Mouse (Mus musculus) hindbrain, embryonic 16.5 days (tissue): ENCODE results near the gene Asap3. TPM values are rescaled to one million over a fixed set of nuclear protein-coding genes. Genes with fewer than 3 reads are reported as not detected.

ENCODE experiments used
- ATAC-seq: fragments of 200-750 bp; cut with Nextera tagmentation; 2 replicates; pipeline ENCODE4 v1.8.0; 2017; ENCODE audit warnings: moderate TSS enrichment, moderate library complexity
- H3K27ac ChIP-seq: fragments of 300-500 bp; sonication (generic); 2 replicates; pipeline ENCODE4 v1.5.1; 2014; ENCODE audit warnings: low read depth, mild to moderate bottlenecking, control low read depth, low read length, moderate library complexity
- H3K27me3 ChIP-seq: fragments of 300-500 bp; sonication (generic); replicated peaks from 2 replicates; pipeline ENCODE4 v1.6.1; 2014; ENCODE audit warnings: low read length; ENCODE audit not compliant: control insufficient read depth, insufficient read depth
- H3K36me3 ChIP-seq: fragments of 300-500 bp; sonication (generic); 2 replicates; pipeline ENCODE4 v1.6.1; 2014; ENCODE audit warnings: mild to moderate bottlenecking, low read length, moderate library complexity, mixed read lengths; ENCODE audit not compliant: control insufficient read depth, insufficient read depth
- H3K4me1 ChIP-seq: fragments of 300-500 bp; sonication (generic); 2 replicates; pipeline ENCODE4 v1.6.1; 2014; ENCODE audit warnings: low read depth, low read length; ENCODE audit not compliant: control insufficient read depth, insufficient read depth
- H3K4me2 ChIP-seq: fragments of 300-500 bp; sonication (generic); 2 replicates; pipeline ENCODE4 v1.6.1; 2014; ENCODE audit warnings: mild to moderate bottlenecking, low read length, control low read depth, moderate library complexity
- H3K4me3 ChIP-seq: fragments of 300-500 bp; sonication (generic); 2 replicates; pipeline ENCODE4 v1.5.1; 2014; ENCODE audit warnings: mild to moderate bottlenecking, low read length, control low read depth, moderate library complexity
- H3K9ac ChIP-seq: fragments of 300-500 bp; sonication (generic); 2 replicates; pipeline ENCODE4 v1.6.1; 2014; ENCODE audit warnings: low read depth, mild to moderate bottlenecking, control low read depth, low read length, moderate library complexity
- H3K9me3 ChIP-seq: fragments of 300-500 bp; sonication (generic); 2 replicates; pipeline ENCODE4 v1.6.1; 2014; ENCODE audit warnings: mild to moderate bottlenecking, low read length, moderate library complexity; ENCODE audit not compliant: control insufficient read depth
- WGBS: fragments of 180-500 bp; shearing (Covaris S2); extraction: QIAGEN DNeasy Blood & Tissue Kit; methylation state at CpG from one replicate; pipeline ENCODE4 v1.1.7; 2014; 5-methylcytosine and 5-hydroxymethylcytosine counted together
- polyA plus RNA-seq: library from polyadenylated mRNA; unstranded; fragments of >200 nt; fragmentation: Nextera tagmentation; extraction: Ambion mirVana; gene quantifications from 2 replicates; pipeline ENCODE4 v1.2.1, GENCODE M21; 2015

Asap3 gene
- polyA plus RNA-seq, 1 experiment from 2014 or later: 6.2 TPM

DNA sequence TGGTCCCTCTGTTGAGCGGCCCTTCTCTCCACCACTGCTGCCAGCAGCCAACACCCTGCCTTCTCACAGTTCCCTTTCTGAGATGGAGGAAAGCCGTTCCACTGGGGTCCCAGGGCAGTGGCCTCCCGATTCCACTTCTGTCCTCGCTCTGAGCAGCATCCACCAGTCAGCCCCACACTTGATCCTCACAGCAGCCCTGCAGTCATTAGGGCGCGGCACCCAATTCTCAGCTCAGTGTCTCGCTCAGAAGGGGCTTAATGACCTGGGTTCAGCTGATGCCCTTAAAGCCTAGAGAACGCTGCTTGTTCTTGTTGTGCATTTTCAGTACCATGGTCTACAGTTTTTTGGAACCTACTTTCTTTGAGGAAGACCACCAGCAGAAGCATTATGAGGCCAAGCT is 74.9 kb downstream of the Asap3 start:
- H3K9ac ChIP-seq: no peak overlapping the region
- no peak overlapping the region for H3K4me3 ChIP-seq
- no peaks in the 10 kb centered on the region for H3K9me3 ChIP-seq
- H3K27me3 ChIP-seq: no peaks in the 10 kb centered on the region
- H3K27ac ChIP-seq: no peak overlapping the region
- ATAC-seq: no peak
- H3K4me2 ChIP-seq: no peak overlapping the region
- H3K36me3 ChIP-seq: no peaks in the 10 kb centered on the region
- peaks cover 22% of the 10 kb centered on the region for H3K4me1 ChIP-seq
- WGBS: 88% methylated on average over 8 of the region's 8 CpGs

DNA sequence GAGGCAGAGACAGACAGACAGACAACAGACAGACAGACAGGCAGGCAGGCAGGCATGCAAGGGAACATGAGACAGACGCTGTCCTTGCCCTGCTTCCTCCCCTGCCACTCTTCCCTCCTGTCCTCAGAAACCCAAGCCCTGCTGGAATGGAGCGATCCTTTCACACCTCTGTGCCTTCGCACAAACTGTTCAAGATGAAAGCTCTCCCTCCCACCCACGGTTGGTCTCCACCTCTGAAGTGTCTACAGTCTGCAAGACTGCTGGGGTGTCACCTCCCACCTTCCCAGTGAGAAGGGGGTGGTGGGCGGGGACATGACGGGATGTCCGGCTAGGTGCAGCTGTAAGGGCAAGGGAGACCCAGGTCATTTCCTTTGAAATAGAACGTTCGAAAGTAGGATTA is 75.4 kb downstream of the Asap3 start:
- ATAC-seq: no peak

GRCm38 (mm10) chr4:136282621-136283480 is 76.7 kb downstream of the Asap3 start:
- Histone ChIP-seq H3K27me3 (no peaks in the 10 kb centered on the region), H3K9ac (0 out of 2 replicates have a peak overlapping the region, but pooled peaks have one; percentile 24), H3K9me3 (no peaks in the 10 kb centered on the region), H3K4me2 (no peak overlapping the region), H3K27ac (peak overlapping the region; percentile 88), H3K4me1 (peaks cover 34% of the 10 kb centered on the region), H3K36me3 (peaks cover 2% of the 10 kb centered on the region; the same call in 1 of the 2 replicates), H3K4me3 (no peak overlapping the region)
- WGBS: 26% methylated on average over 10 of the region's 10 CpGs
- ATAC-seq: no peak

More for the DNA sequence above, 75.4 kb downstream of the Asap3 start:
- H3K4me2 ChIP-seq: no peak overlapping the region
- no peaks in the 10 kb centered on the region for H3K36me3 ChIP-seq
- no peak overlapping the region for H3K4me3 ChIP-seq
- no peaks in the 10 kb centered on the region for H3K9me3 ChIP-seq
- no peaks in the 10 kb centered on the region for H3K27me3 ChIP-seq
- H3K4me1 ChIP-seq: peaks cover 25% of the 10 kb centered on the region
- no peak overlapping the region for H3K9ac ChIP-seq
- 68% methylated on average over 9 of the region's 9 CpGs for WGBS
- H3K27ac ChIP-seq: no peak overlapping the region

DNA sequence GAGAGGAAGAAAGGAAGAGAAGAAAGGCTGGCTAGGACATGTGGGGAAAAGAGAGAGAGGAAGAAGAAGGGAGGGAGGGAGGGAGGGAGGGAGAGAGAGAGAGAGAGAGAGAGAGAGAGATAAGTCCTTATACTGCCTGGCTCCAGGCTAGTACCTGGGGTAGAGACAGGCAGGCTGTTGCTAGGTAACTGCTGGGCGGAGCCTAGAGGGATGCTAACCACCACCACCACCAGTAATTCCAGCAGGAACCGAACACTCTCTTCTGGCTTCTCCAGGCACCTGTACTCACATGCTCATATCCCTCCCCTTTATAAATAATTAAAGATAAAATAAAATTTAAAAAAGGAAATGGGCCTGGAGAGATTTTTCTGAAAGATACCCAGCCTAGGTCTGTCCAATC is 77.6 kb downstream of the Asap3 start:
- no peak overlapping the region for H3K9ac ChIP-seq
- WGBS: 24% methylated on average over 2 of the region's 2 CpGs
- H3K27ac ChIP-seq: peak overlapping the region; percentile 88
- peaks cover 9% of the 10 kb centered on the region for H3K36me3 ChIP-seq
- no peak for ATAC-seq
- no peaks in the 10 kb centered on the region; the same call in 1 of the 2 replicates for H3K27me3 ChIP-seq
- H3K4me1 ChIP-seq: peaks cover 34% of the 10 kb centered on the region
- H3K9me3 ChIP-seq: peaks cover under 1% of the 10 kb centered on the region
- peak overlapping the region; percentile 91 for H3K4me2 ChIP-seq
- H3K4me3 ChIP-seq: no peak overlapping the region

GRCm38 (mm10) chr4:136284455-136284854 is 78.3 kb downstream of the Asap3 start, which contains the start of gene Zfp46:
Gene Zfp46 (plus strand): TSS chr4:136284683.
- H3K4me3 ChIP-seq: peak within 1 kb of the TSS; percentile 61
- peak within 1 kb of the TSS; percentile 70 for H3K9ac ChIP-seq
- no peaks in the 10 kb centered on the region; the same call in 1 of the 2 replicates for H3K27me3 ChIP-seq
- H3K4me2 ChIP-seq: peak within 1 kb of the TSS; percentile 91
- peaks cover 34% of the 10 kb centered on the region for H3K4me1 ChIP-seq
- no peak for ATAC-seq
- H3K27ac ChIP-seq: peak within 1 kb of the TSS; percentile 88
- 16% methylated on average over 5 of the region's 5 CpGs for WGBS
- H3K9me3 ChIP-seq: peaks cover 2% of the 10 kb centered on the region
- H3K36me3 ChIP-seq: peaks cover 11% of the 10 kb centered on the region

GRCm38 (mm10) chr4:136284891-136285290 is 78.7 kb downstream of the Asap3 start:
- Histone ChIP-seq H3K4me3 (peak overlapping the region; percentile 61), H3K27me3 (no peaks in the 10 kb centered on the region; the same call in 1 of the 2 replicates), H3K27ac (peak overlapping the region; percentile 88), H3K4me1 (peaks cover 34% of the 10 kb centered on the region), H3K36me3 (peaks cover 15% of the 10 kb centered on the region), H3K9me3 (peaks cover 2% of the 10 kb centered on the region), H3K4me2 (peak overlapping the region; percentile 91), H3K9ac (peak overlapping the region; percentile 70)
- 18% methylated on average over 6 of the region's 6 CpGs for WGBS
- no peak for ATAC-seq

DNA sequence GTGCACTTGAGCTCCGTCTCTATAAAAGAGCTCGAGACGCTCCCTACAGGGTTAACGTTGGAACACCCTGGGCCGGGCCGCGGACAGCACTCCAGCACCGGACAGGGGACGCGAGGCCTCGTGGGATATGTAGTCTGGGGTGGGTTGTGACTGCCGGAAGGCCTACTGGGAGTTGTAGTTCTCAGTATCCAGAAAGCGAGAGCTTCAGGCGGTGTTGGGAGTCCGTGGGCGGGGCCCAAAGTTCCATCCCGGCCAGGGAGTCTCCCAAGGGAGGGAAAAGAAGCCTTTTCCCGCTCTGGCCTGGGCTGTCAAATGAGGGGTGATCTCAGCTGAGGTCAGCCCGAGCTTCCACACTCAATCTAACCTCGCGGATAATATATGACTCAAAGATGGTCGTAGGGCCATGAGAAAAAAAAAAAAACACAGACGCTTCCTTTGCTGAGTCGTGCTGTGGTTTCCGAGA is 79.2 kb downstream of the Asap3 start:
- Histone ChIP-seq H3K4me3 (peak overlapping the region; percentile 61), H3K27me3 (no peaks in the 10 kb centered on the region; the same call in 1 of the 2 replicates), H3K4me2 (peak overlapping the region; percentile 91), H3K27ac (peak overlapping the region; percentile 88), H3K4me1 (peaks cover 37% of the 10 kb centered on the region), H3K36me3 (peaks cover 20% of the 10 kb centered on the region), H3K9ac (peak overlapping the region; percentile 70), H3K9me3 (peaks cover 2% of the 10 kb centered on the region)
- under 1% methylated on average over 25 of the region's 25 CpGs for WGBS
- peak; percentile 94 for ATAC-seq

- Histone ChIP-seq H3K9ac (peak overlapping the region; percentile 73), H3K9me3 (peaks cover 2% of the 10 kb centered on the region), H3K27me3 (no peaks in the 10 kb centered on the region; the same call in 1 of the 2 replicates), H3K27ac (peak overlapping the region; percentile 88), H3K4me2 (peak overlapping the region; percentile 91), H3K4me3 (peak overlapping the region; percentile 61), H3K4me1 (peaks cover 42% of the 10 kb centered on the region), H3K36me3 (peaks cover 24% of the 10 kb centered on the region)
- peak; percentile 90 for ATAC-seq
- under 1% methylated on average over 29 of the region's 29 CpGs for WGBS
Observed at GRCm38 (mm10) chr4:136285811-136286371, 79.7 kb downstream of the Asap3 start.
